Mouse (Mus musculus) gastrocnemius, postnatal 36 days (tissue): ENCODE measurements around the gene Gm10142. TPM values are rescaled to one million over a fixed set of nuclear protein-coding genes. Genes with fewer than 3 reads are reported as not detected.
"Not testable (repeated sequence)": the region's sequence is repeated elsewhere in the genome, so short reads cannot be mapped to it uniquely, and the experiment has no call there.

Experiments
- DNase-seq, 2 experiments: peaks; one replicate each; pipeline ENCODE4 v3.0.0; 2022
- intact Hi-C: fragments of 180-260 bp; cut with DNase I; formaldehyde crosslinking; loops from one replicate; pipeline ENCODE4 v1.15.1; 2025
- long read RNA-seq, 2 experiments: library from polyadenylated mRNA; stranded (forward); transcript quantifications; one replicate each; pipeline ENCODE4 v2.0.0; 2021
- total RNA-seq, 2 experiments: library from RNA; stranded (reverse); gene quantifications; 2 replicates each; pipeline ENCODE4 v1.2.3; 2021

Gene Gm10142
- total RNA-seq = not detected
- long read RNA-seq, experiment 1 = 0 reads
- long read RNA-seq, experiment 2 = 0 reads

GRCm38 (mm10) chr10:77715507-77715906 lies at the start of gene Gm10142:
Gene Gm10142 (plus strand): TSS chr10:77715807.
- intact Hi-C loops = no loop called here
- DNase-seq = no peak

GRCm38 (mm10) chr10:77666342-77666741 lies 49.3 kb upstream of the Gm10142 start:
- no peak for DNase-seq
- intact Hi-C loops = no loop called here

- no peak for DNase-seq
- intact Hi-C loops = no loop called here
Measured at GRCm38 (mm10) chr10:77667402-77667801, 48.2 kb upstream of the Gm10142 start.

- DNase-seq = no peak
- intact Hi-C loops = no loop called here
Measured at GRCm38 (mm10) chr10:77670710-77671109, 44.9 kb upstream of the Gm10142 start.

GRCm38 (mm10) chr10:77671519-77671918 lies 44.1 kb upstream of the Gm10142 start:
- no peak for DNase-seq
- intact Hi-C loops = no loop called here

GRCm38 (mm10) chr10:77673765-77674164 lies 41.8 kb upstream of the Gm10142 start:
- intact Hi-C loops = no loop called here
- DNase-seq = no peak

- intact Hi-C loops = no loop called here
- no peak for DNase-seq
Measured at GRCm38 (mm10) chr10:77677562-77677961, 38.0 kb upstream of the Gm10142 start.

GRCm38 (mm10) chr10:77682994-77683393 lies 32.6 kb upstream of the Gm10142 start:
- intact Hi-C loops = no loop called here
- DNase-seq = no peak

GRCm38 (mm10) chr10:77684181-77684580 lies 31.4 kb upstream of the Gm10142 start:
- intact Hi-C loops = no loop called here
- DNase-seq = no peak

- no peak for DNase-seq
- intact Hi-C loops = no loop called here
Measured at GRCm38 (mm10) chr10:77685895-77686664, 29.5 kb upstream of the Gm10142 start, which contains the start of gene Tspear. Gene Tspear (plus strand): TSS chr10:77686569.

- no peak for DNase-seq
- intact Hi-C loops = no loop called here
Measured at GRCm38 (mm10) chr10:77687021-77687420, 28.6 kb upstream of the Gm10142 start.

- DNase-seq, intact Hi-C loops: not testable (repeated sequence)
Measured at GRCm38 (mm10) chr10:77690356-77690807, 25.2 kb upstream of the Gm10142 start, which contains the start of gene Gm19402. Gene Gm19402 (minus strand): TSS chr10:77690757.

- no peak for DNase-seq
- intact Hi-C loops = no loop called here
Measured at GRCm38 (mm10) chr10:77697133-77697532, 18.5 kb upstream of the Gm10142 start, which contains the start of gene Gm9508. Gene Gm9508 (minus strand): TSS chr10:77697233.

- DNase-seq = no peak
- intact Hi-C loops = loop anchor here (5.0 kb wide), 1 partner anchor 231 kb away; no protein-coding TSS in a partner anchor
Measured at GRCm38 (mm10) chr10:77706326-77706725, 9.3 kb upstream of the Gm10142 start, which contains the start of gene Gm10272. Gene Gm10272 (plus strand): TSS chr10:77706626.

- DNase-seq = no peak
- intact Hi-C loops = loop anchor here (5.0 kb wide), 1 partner anchor 227 kb away; no protein-coding TSS in a partner anchor
Measured at GRCm38 (mm10) chr10:77709831-77710230, 5.8 kb upstream of the Gm10142 start.

GRCm38 (mm10) chr10:77711157-77711556 lies 4.5 kb upstream of the Gm10142 start, which contains the start of gene Gm10024:
Gene Gm10024 (plus strand): TSS chr10:77711457.
- DNase-seq, intact Hi-C loops: not testable (repeated sequence)

- no peak for DNase-seq
- intact Hi-C loops = no loop called here
Measured at GRCm38 (mm10) chr10:77713734-77714133, 1.9 kb upstream of the Gm10142 start.

- intact Hi-C loops, DNase-seq: not testable (repeated sequence)
Measured at GRCm38 (mm10) chr10:77720299-77720698, 4.7 kb downstream of the Gm10142 start, which contains the start of gene Krtap12-1. Gene Krtap12-1 (plus strand): TSS chr10:77720599.

- intact Hi-C loops = no loop called here
Measured at GRCm38 (mm10) chr10:77724855-77725254, 9.2 kb downstream of the Gm10142 start.

GRCm38 (mm10) chr10:77726186-77726585 lies 10.6 kb downstream of the Gm10142 start, which contains the start of gene Gm10100:
Gene Gm10100 (plus strand): TSS chr10:77726486.
- no peak for DNase-seq
- intact Hi-C loops = no loop called here

More at GRCm38 (mm10) chr10:77724855-77725254, 9.2 kb downstream of the Gm10142 start:
- DNase-seq = no peak

- DNase-seq = no peak
- intact Hi-C loops = no loop called here
Measured at GRCm38 (mm10) chr10:77728280-77728679, 12.7 kb downstream of the Gm10142 start.
